Mouse (Mus musculus): Measurements from ENCODE around the gene Rptn. TPM values are rescaled to one million over a fixed set of nuclear protein-coding genes. Genes with fewer than 3 reads are reported as not detected.
"Not testable (repeated sequence)": the region's sequence is repeated elsewhere in the genome, so short reads cannot be mapped to it uniquely, and the experiment has no call there.

Rptn gene
- polyA plus RNA-seq, 1 experiment from 2014 or later, result 3.3 TPM

- DNase-seq (ENCODE audit: low spot score) (peak; percentile 71), ATAC-seq (ENCODE audit: low read depth) (no peak)
- peaks cover 4% of the 10 kb centered on the region; the same call in 1 of the 2 replicates for H3K4me1 ChIP-seq (ENCODE audit: control insufficient read depth, insufficient read depth, low read length)
- H3K27ac ChIP-seq (replicated peaks; ENCODE audit: low read depth, low read length), result no peak overlapping the region
- under 1% methylated on average over 36 of the region's 36 CpGs for WGBS
- peak overlapping the region; percentile 60 for H3K4me3 ChIP-seq (ENCODE audit: low read depth, low read length)
- peak overlapping the region; percentile 51; the same call in 1 of the 2 replicates for H3K9ac ChIP-seq (ENCODE audit: low read depth, low read length)
- H3K36me3 ChIP-seq (ENCODE audit: control insufficient read depth, insufficient read depth, low read length), result no peaks in the 10 kb centered on the region
- no peaks in the 10 kb centered on the region for H3K9me3 ChIP-seq (ENCODE audit: control insufficient read depth, low read length)
- peaks cover 61% of the 10 kb centered on the region for H3K27me3 ChIP-seq (replicated peaks; ENCODE audit: control insufficient read depth, insufficient read depth, low read length)
- peak overlapping the region; percentile 94 for H3K4me2 ChIP-seq (ENCODE audit: low read depth, low read length)
Observed at GRCm38 (mm10) chr3:93445165-93445705, 51.7 kb downstream of the Rptn start.

GRCm38 (mm10) chr3:93446128-93446755 is 52.7 kb downstream of the Rptn start:
- WGBS, result under 1% methylated on average over 54 of the region's 54 CpGs
- peak overlapping the region; percentile 94 for H3K4me2 ChIP-seq (ENCODE audit: low read depth, low read length)
- H3K4me1 ChIP-seq (ENCODE audit: control insufficient read depth, insufficient read depth, low read length), result peaks cover 4% of the 10 kb centered on the region; the same call in 1 of the 2 replicates
- peak; percentile 64 for DNase-seq (ENCODE audit: low spot score)
- H3K9ac ChIP-seq (ENCODE audit: low read depth, low read length), result peak overlapping the region; percentile 45; the same call in 1 of the 2 replicates
- no peaks in the 10 kb centered on the region for H3K9me3 ChIP-seq (ENCODE audit: control insufficient read depth, low read length)
- no peaks in the 10 kb centered on the region for H3K36me3 ChIP-seq (ENCODE audit: control insufficient read depth, insufficient read depth, low read length)
- H3K27ac ChIP-seq (replicated peaks; ENCODE audit: low read depth, low read length), result no peak overlapping the region
- H3K27me3 ChIP-seq (replicated peaks; ENCODE audit: control insufficient read depth, insufficient read depth, low read length), result peaks cover 54% of the 10 kb centered on the region
- no peak for ATAC-seq (ENCODE audit: low read depth)
- peak overlapping the region; percentile 60 for H3K4me3 ChIP-seq (ENCODE audit: low read depth, low read length)

GRCm38 (mm10) chr3:93446756-93447137 is 53.2 kb downstream of the Rptn start:
- ATAC-seq (ENCODE audit: low read depth), result not testable (repeated sequence)

GRCm38 (mm10) chr3:93447138-93447841 is 53.8 kb downstream of the Rptn start:
- peaks cover 52% of the 10 kb centered on the region for H3K27me3 ChIP-seq (replicated peaks; ENCODE audit: control insufficient read depth, insufficient read depth, low read length)
- WGBS, result under 1% methylated on average over 59 of the region's 59 CpGs
- H3K27ac ChIP-seq (replicated peaks; ENCODE audit: low read depth, low read length), result no peak overlapping the region
- H3K36me3 ChIP-seq (ENCODE audit: control insufficient read depth, insufficient read depth, low read length), result no peaks in the 10 kb centered on the region
- peak overlapping the region; percentile 60 for H3K4me3 ChIP-seq (ENCODE audit: low read depth, low read length)
- peak overlapping the region; percentile 45 for H3K9ac ChIP-seq (ENCODE audit: low read depth, low read length)
- DNase-seq (ENCODE audit: low spot score), result peak; percentile 91
- peak; percentile 70 for ATAC-seq (ENCODE audit: low read depth)
- H3K4me1 ChIP-seq (ENCODE audit: control insufficient read depth, insufficient read depth, low read length), result peaks cover 4% of the 10 kb centered on the region; the same call in 1 of the 2 replicates
- H3K4me2 ChIP-seq (ENCODE audit: low read depth, low read length), result peak overlapping the region; percentile 94
- no peaks in the 10 kb centered on the region for H3K9me3 ChIP-seq (ENCODE audit: control insufficient read depth, low read length)

More at GRCm38 (mm10) chr3:93446756-93447137, 53.2 kb downstream of the Rptn start:
- not testable (repeated sequence) for H3K36me3 ChIP-seq (ENCODE audit: control insufficient read depth, insufficient read depth, low read length); H3K9me3 ChIP-seq (ENCODE audit: control insufficient read depth, low read length); H3K4me1 ChIP-seq (ENCODE audit: control insufficient read depth, insufficient read depth, low read length); H3K27ac ChIP-seq (replicated peaks; ENCODE audit: low read depth, low read length)
- Histone ChIP-seq H3K9ac (ENCODE audit: low read depth, low read length) (peak overlapping the region; percentile 45), H3K27me3 (replicated peaks; ENCODE audit: control insufficient read depth, insufficient read depth, low read length) (peaks cover 56% of the 10 kb centered on the region), H3K4me3 (ENCODE audit: low read depth, low read length) (peak overlapping the region; percentile 60), H3K4me2 (ENCODE audit: low read depth, low read length) (peak overlapping the region; percentile 94)
- WGBS, result 2% methylated on average over 32 of the region's 32 CpGs
- peak; percentile 6 for DNase-seq (ENCODE audit: low spot score)

Small RNA genes within 50 kb of the gene (microRNA-seq; reads per million reads assigned to microRNA genes)
- gene Gm22752 (ENCODE audit: borderline number of aligned reads), result not detected
- gene Gm44353 (ENCODE audit: borderline number of aligned reads), result not detected

Other genes starting within 250 kb of the Rptn start
- 2.1 TPM in 2 replicates for gene Crnn, start 248.9 kb upstream of the Rptn start, polyA plus RNA-seq (2014; fragmentation: Nextera tagmentation; extraction: Ambion mirVana)
- gene Flg2, start 196.4 kb upstream of the Rptn start, polyA plus RNA-seq (2014; fragmentation: Nextera tagmentation; extraction: Ambion mirVana), result 0.04 TPM in 1 of 2 replicates, not detected in the other
- 0.22 and 2.3 TPM in 2 replicates for gene Flg, start 120.2 kb upstream of the Rptn start, polyA plus RNA-seq (2014; fragmentation: Nextera tagmentation; extraction: Ambion mirVana)
- 1.3 and 6.5 TPM in 2 replicates for gene Hrnr, start 74.0 kb upstream of the Rptn start, polyA plus RNA-seq (2014; fragmentation: Nextera tagmentation; extraction: Ambion mirVana)
- 3.4 and 4.2 TPM in 2 replicates for gene Tchh, start 48.6 kb downstream of the Rptn start, polyA plus RNA-seq (2014; fragmentation: Nextera tagmentation; extraction: Ambion mirVana)
- gene Tchhl1, start 75.1 kb downstream of the Rptn start, polyA plus RNA-seq (2014; fragmentation: Nextera tagmentation; extraction: Ambion mirVana), result 0.18 TPM in 1 of 2 replicates, not detected in the other
- 1,533 and 1,735 TPM in 2 replicates for gene S100a11, start 126.8 kb downstream of the Rptn start, polyA plus RNA-seq (2014; fragmentation: Nextera tagmentation; extraction: Ambion mirVana)
- gene S100a10, start 161.4 kb downstream of the Rptn start, polyA plus RNA-seq (2014; fragmentation: Nextera tagmentation; extraction: Ambion mirVana), result 687 and 752 TPM in 2 replicates

Data from embryonic facial prominence, embryonic 14.5 days (tissue).